Mouse (Mus musculus) midbrain, embryonic 12.5 days (tissue): ENCODE data around the gene Ppp1r10. TPM values are rescaled to one million over a fixed set of nuclear protein-coding genes. Genes with fewer than 3 reads are reported as not detected.

Experiments
- ATAC-seq: fragments of 200-750 bp; cut with Nextera tagmentation; 2 replicates; pipeline ENCODE4 v1.8.0; 2017; ENCODE audit warnings: low read depth, moderate TSS enrichment, moderate library complexity; ENCODE audit not compliant: low FRiP score
- H3K27ac ChIP-seq: fragments of 300-500 bp; sonication (generic); replicated peaks from 2 replicates; pipeline ENCODE4 v1.5.1; 2016; ENCODE audit warnings: mild to moderate bottlenecking
- H3K27me3 ChIP-seq: fragments of 300-500 bp; sonication (generic); 2 replicates; pipeline ENCODE4 v1.6.1; 2016; ENCODE audit warnings: mild to moderate bottlenecking
- H3K36me3 ChIP-seq: fragments of 300-500 bp; sonication (generic); 2 replicates; pipeline ENCODE4 v1.6.1; 2016
- H3K4me1 ChIP-seq: fragments of 300-500 bp; sonication (generic); 2 replicates; pipeline ENCODE4 v1.6.1; 2016
- H3K4me2 ChIP-seq: fragments of 300-500 bp; sonication (generic); replicated peaks from 2 replicates; pipeline ENCODE4 v1.6.1; 2016; ENCODE audit warnings: mild to moderate bottlenecking, moderate library complexity
- H3K4me3 ChIP-seq: fragments of 300-500 bp; sonication (generic); 2 replicates; pipeline ENCODE4 v1.5.1; 2016; ENCODE audit warnings: mild to moderate bottlenecking
- H3K9ac ChIP-seq: fragments of 300-500 bp; sonication (generic); replicated peaks from 2 replicates; pipeline ENCODE4 v1.6.1; 2016; ENCODE audit warnings: mild to moderate bottlenecking, moderate library complexity
- H3K9me3 ChIP-seq: fragments of 300-500 bp; sonication (generic); 2 replicates; pipeline ENCODE4 v1.6.1; 2016; ENCODE audit warnings: mild to moderate bottlenecking
- WGBS: fragments of 180-500 bp; shearing (Covaris S2); methylation state at CpG from one replicate; pipeline ENCODE4 v1.1.7; 2016; 5-methylcytosine and 5-hydroxymethylcytosine counted together
- polyA plus RNA-seq: library from polyadenylated mRNA; unstranded; fragments of >200 nt; fragmentation: Nextera tagmentation; extraction: Ambion mirVana; gene quantifications from 2 replicates; pipeline ENCODE4 v1.2.1, GENCODE M21; 2016

Gene Ppp1r10
- polyA plus RNA-seq, 1 experiment from 2014 or later = 68.6 TPM

- H3K4me2 ChIP-seq = peak within 1 kb of the TSS; percentile 77
- peaks cover 48% of the 10 kb centered on the region for H3K36me3 ChIP-seq
- no peaks in the 10 kb centered on the region for H3K27me3 ChIP-seq
- no peaks in the 10 kb centered on the region for H3K9me3 ChIP-seq
- H3K9ac ChIP-seq = peak within 1 kb of the TSS; percentile 89
- H3K4me3 ChIP-seq = peak within 1 kb of the TSS; percentile 92
- H3K4me1 ChIP-seq = peaks cover 15% of the 10 kb centered on the region
- 6% methylated on average over 66 of the region's 66 CpGs for WGBS
- ATAC-seq = peak; percentile 91
- peak within 1 kb of the TSS; percentile 81 for H3K27ac ChIP-seq
Measured at GRCm38 (mm10) chr17:35879245-35880057, 36.8 kb upstream of the Ppp1r10 start, which contains the start of gene Dhx16. Gene Dhx16, plus strand, starts transcription at chr17:35879819.

- H3K9ac ChIP-seq = no peak overlapping the region
- no peak overlapping the region for H3K4me3 ChIP-seq
- H3K4me2 ChIP-seq = no peak overlapping the region
- H3K4me1 ChIP-seq = peaks cover 15% of the 10 kb centered on the region
- H3K36me3 ChIP-seq = peaks cover 64% of the 10 kb centered on the region
- no peaks in the 10 kb centered on the region for H3K9me3 ChIP-seq
- H3K27ac ChIP-seq = no peak overlapping the region
- ATAC-seq = no peak
- 93% methylated on average over 17 of the region's 17 CpGs for WGBS
- no peaks in the 10 kb centered on the region for H3K27me3 ChIP-seq
Measured at GRCm38 (mm10) chr17:35882924-35883323, 33.3 kb upstream of the Ppp1r10 start.

- Histone ChIP-seq H3K4me3 (no peak overlapping the region), H3K27me3 (no peaks in the 10 kb centered on the region), H3K27ac (no peak overlapping the region), H3K9ac (no peak overlapping the region), H3K4me2 (no peak overlapping the region), H3K4me1 (peaks cover 15% of the 10 kb centered on the region), H3K36me3 (peaks cover 73% of the 10 kb centered on the region), H3K9me3 (no peaks in the 10 kb centered on the region)
- ATAC-seq = no peak
- WGBS = 96% methylated on average over 14 of the region's 14 CpGs
Measured at GRCm38 (mm10) chr17:35883777-35884176, 32.5 kb upstream of the Ppp1r10 start.

GRCm38 (mm10) chr17:35887725-35888124 is 28.5 kb upstream of the Ppp1r10 start:
- no peaks in the 10 kb centered on the region for H3K4me1 ChIP-seq
- WGBS = 92% methylated on average over 13 of the region's 17 CpGs
- no peak overlapping the region for H3K9ac ChIP-seq
- no peak overlapping the region for H3K4me3 ChIP-seq
- no peak for ATAC-seq
- H3K27me3 ChIP-seq = no peaks in the 10 kb centered on the region
- H3K9me3 ChIP-seq = no peaks in the 10 kb centered on the region
- peaks cover 97% of the 10 kb centered on the region for H3K36me3 ChIP-seq
- H3K4me2 ChIP-seq = no peak overlapping the region
- H3K27ac ChIP-seq = no peak overlapping the region

- Histone ChIP-seq H3K9ac (peak within 1 kb of the TSS; percentile 85), H3K4me2 (peak within 1 kb of the TSS; percentile 96), H3K27ac (peak within 1 kb of the TSS; percentile 92), H3K27me3 (no peaks in the 10 kb centered on the region), H3K9me3 (no peaks in the 10 kb centered on the region), H3K4me1 (peaks cover 20% of the 10 kb centered on the region), H3K4me3 (peak within 1 kb of the TSS; percentile 82), H3K36me3 (peaks cover 62% of the 10 kb centered on the region)
- peak; percentile 95 for ATAC-seq
- under 1% methylated on average over 71 of the region's 86 CpGs for WGBS
Measured at GRCm38 (mm10) chr17:35896781-35897643, 19.2 kb upstream of the Ppp1r10 start, which contains the start of gene 2310061I04Rik. Gene 2310061I04Rik, minus strand, starts transcription at chr17:35897431.

GRCm38 (mm10) chr17:35897644-35898573 is 18.3 kb upstream of the Ppp1r10 start:
- ATAC-seq = peak; percentile 55
- WGBS = 45% methylated on average over 23 of the region's 23 CpGs
- peak overlapping the region; percentile 82 for H3K4me3 ChIP-seq
- H3K27ac ChIP-seq = peak overlapping the region; percentile 55; the same call in 1 of the 2 replicates
- no peaks in the 10 kb centered on the region for H3K27me3 ChIP-seq
- peaks cover 63% of the 10 kb centered on the region for H3K36me3 ChIP-seq
- peaks cover 20% of the 10 kb centered on the region for H3K4me1 ChIP-seq
- H3K9me3 ChIP-seq = no peaks in the 10 kb centered on the region
- peak overlapping the region; percentile 85 for H3K9ac ChIP-seq
- peak overlapping the region; percentile 96 for H3K4me2 ChIP-seq

GRCm38 (mm10) chr17:35900636-35901035 is 15.6 kb upstream of the Ppp1r10 start:
- Histone ChIP-seq H3K27ac (no peak overlapping the region), H3K9me3 (no peaks in the 10 kb centered on the region), H3K4me3 (no peak overlapping the region), H3K9ac (no peak overlapping the region), H3K4me1 (peaks cover 18% of the 10 kb centered on the region), H3K36me3 (peaks cover 76% of the 10 kb centered on the region), H3K27me3 (no peaks in the 10 kb centered on the region), H3K4me2 (no peak overlapping the region)
- no peak for ATAC-seq
- 92% methylated on average over 3 of the region's 3 CpGs for WGBS

- no peak overlapping the region for H3K9ac ChIP-seq
- peaks cover 94% of the 10 kb centered on the region for H3K36me3 ChIP-seq
- no peaks in the 10 kb centered on the region for H3K9me3 ChIP-seq
- no peak overlapping the region for H3K4me2 ChIP-seq
- WGBS = 91% methylated on average over 9 of the region's 9 CpGs
- H3K27me3 ChIP-seq = no peaks in the 10 kb centered on the region
- no peak overlapping the region for H3K27ac ChIP-seq
- peaks cover 7% of the 10 kb centered on the region for H3K4me1 ChIP-seq
- no peak for ATAC-seq
- H3K4me3 ChIP-seq = no peak overlapping the region
Measured at GRCm38 (mm10) chr17:35903343-35903991, 12.8 kb upstream of the Ppp1r10 start.

- Histone ChIP-seq H3K9ac (no peak overlapping the region), H3K4me1 (peaks cover 12% of the 10 kb centered on the region), H3K27ac (no peak overlapping the region), H3K4me3 (no peak overlapping the region), H3K9me3 (no peaks in the 10 kb centered on the region), H3K27me3 (no peaks in the 10 kb centered on the region), H3K36me3 (peaks cover 95% of the 10 kb centered on the region), H3K4me2 (no peak overlapping the region)
- WGBS = 93% methylated on average over 4 of the region's 4 CpGs
- no peak for ATAC-seq
Measured at GRCm38 (mm10) chr17:35903992-35904355, 12.3 kb upstream of the Ppp1r10 start.

- Histone ChIP-seq H3K9ac (no peak overlapping the region), H3K27me3 (no peaks in the 10 kb centered on the region), H3K27ac (no peak overlapping the region), H3K4me3 (no peak overlapping the region), H3K9me3 (no peaks in the 10 kb centered on the region), H3K36me3 (peaks cover 79% of the 10 kb centered on the region), H3K4me1 (peaks cover 19% of the 10 kb centered on the region), H3K4me2 (no peak overlapping the region)
- 92% methylated on average over 1 of the region's 1 CpGs for WGBS
- no peak for ATAC-seq
Measured at GRCm38 (mm10) chr17:35905587-35905986, 10.6 kb upstream of the Ppp1r10 start.

GRCm38 (mm10) chr17:35907609-35908008 is 8.6 kb upstream of the Ppp1r10 start:
- Histone ChIP-seq H3K9ac (no peak overlapping the region), H3K36me3 (peaks cover 72% of the 10 kb centered on the region), H3K9me3 (no peaks in the 10 kb centered on the region), H3K4me3 (no peak overlapping the region), H3K27ac (no peak overlapping the region), H3K27me3 (no peaks in the 10 kb centered on the region), H3K4me1 (peaks cover 19% of the 10 kb centered on the region), H3K4me2 (0 out of 2 replicates have a peak overlapping the region, but pooled peaks have one; percentile 78)
- WGBS = 86% methylated on average over 2 of the region's 2 CpGs
- ATAC-seq = no peak
